Mouse (Mus musculus): ENCODE data around the gene Spryd3.

GRCm38 (mm10) chr15:102183076-102183475, 47.0 kb upstream of the Spryd3 start:
- TF ChIP-seq CTCF (IDR thresholded peaks at IDR 0.05; ENCODE audit: insufficient read depth, low read length) (no peak), POLR2A (IDR thresholded peaks at IDR 0.05; ENCODE audit: borderline replicate concordance, extremely low read depth, low read depth, low read length) (no peak)
